ENCODE assay signal across 7 mouse cellular contexts in genomic region chr5:139717723-139718122, GRCm38 (mm10). TPM values are rescaled to one million over a fixed set of nuclear protein-coding genes. Genes with fewer than 3 reads are reported as not detected.
A peak's percentile ranks its signal among the peaks of the same experiment; 100 is the strongest.
DNase-seq lines count a peak whose midpoint lies in the region; ATAC-seq and TF ChIP-seq lines count a peak whose summit lies in the region.

No protein-coding gene starts in this region.

- no peak for TF ChIP-seq POLR2A in brain, embryonic 14.5 days (IDR thresholded peaks at IDR 0.05; ENCODE audit: borderline replicate concordance, extremely low read depth, insufficient read depth, insufficient read length, poor library complexity, severe bottlenecking)

- peak; percentile 86 for TF ChIP-seq CTCF in brain, embryonic 14.5 days (IDR thresholded peaks at IDR 0.05; ENCODE audit: borderline replicate concordance, extremely low read depth, insufficient read depth, insufficient read length)

- peak; percentile 69 for ATAC-seq in erythroid progenitor cell, adult 5-6 weeks (replicated peaks; ENCODE audit: low FRiP score, poor library complexity, severe bottlenecking)
- peak; percentile 36; the same call in 1 of the 2 replicates for ATAC-seq in neutrophil, adult 5-6 weeks (ENCODE audit: extremely low read depth, insufficient number of reproducible peaks, low FRiP score, poor library complexity, severe bottlenecking)

- DNase-seq in urinary bladder, postnatal 14 days (ENCODE audit: low spot score) = peak; percentile 59
- no peak for DNase-seq in urinary bladder, adult 2 months (ENCODE audit: low spot score)
- peak; percentile 59 for DNase-seq in brain, embryonic 14.5 days (ENCODE audit: low read depth)
- peak; percentile 46 for DNase-seq in kidney, adult 11 months
- DNase-seq in liver = peak; percentile 61

RNA-seq across cellular contexts. Expression of gene Micall2, which starts 18.4 kb away (rescaled TPM):
- polyA plus RNA-seq in urinary bladder, adult 2 months (2012; rRNA removed) = 7.1 and 8.3 TPM in 2 replicates
- polyA plus RNA-seq in brain, embryonic 14.5 days (2012; rRNA removed) = 7.7 and 11.8 TPM in 2 replicates
- 42.8 and 81.4 TPM in 2 replicates for total RNA-seq in erythroid progenitor cell, adult 5-6 weeks (2015; ENCODE audit: low replicate concordance)
- total RNA-seq in erythroid progenitor cell, adult 5-6 weeks (2017; ENCODE audit: low replicate concordance) = 58.5 and 59.2 TPM in 2 replicates
- 0.23 and 0.37 TPM in 2 replicates for total RNA-seq in neutrophil, adult 5-6 weeks (2017)

RNA-seq across cellular contexts. Expression of gene Ints1, which starts 57.8 kb away (rescaled TPM):
- 12.1 and 20.9 TPM in 2 replicates for polyA plus RNA-seq in urinary bladder, adult 2 months (2012; rRNA removed)
- 56.5 and 72.9 TPM in 2 replicates for polyA plus RNA-seq in brain, embryonic 14.5 days (2012; rRNA removed)
- total RNA-seq in erythroid progenitor cell, adult 5-6 weeks (2015; ENCODE audit: low replicate concordance) = 46.5 and 59.1 TPM in 2 replicates
- total RNA-seq in erythroid progenitor cell, adult 5-6 weeks (2017; ENCODE audit: low replicate concordance) = 31.3 and 72.7 TPM in 2 replicates
- total RNA-seq in neutrophil, adult 5-6 weeks (2017) = 35.1 and 41.0 TPM in 2 replicates

Comparison
In these comparisons a context has a peak if more than half of its experiments do, and no peak if none do; other contexts are left out.
1. RNA of gene Micall2, which starts 18.4 kb away (total RNA-seq): 42.8 to 81.4 TPM in erythroid progenitor cell, adult 5-6 weeks; 0.23 to 0.37 TPM in neutrophil, adult 5-6 weeks; every median in the first group is over 10 times any median in the second.